Mouse (Mus musculus) inflammation-experienced regulatory T-cells (primary cell): ENCODE measurements around the gene Myo1a. TPM values are rescaled to one million over a fixed set of nuclear protein-coding genes. Genes with fewer than 3 reads are reported as not detected.

ENCODE experiments used
- polyA plus RNA-seq, 2 experiments: library from polyadenylated mRNA; unstranded; fragments of 100-300 nt; shearing (Covaris generic); gene quantifications; one replicate each; pipeline ENCODE4 v1.2.1; 2017

Gene Myo1a
- polyA plus RNA-seq, result under 1 TPM; 0.23 to 0.54 TPM

GRCm38 (mm10) chr10:127704766-127705220 is at the start of gene Myo1a:
Gene Myo1a, plus strand, starts transcription at chr10:127705170.

GRCm38 (mm10) chr10:127666501-127667268 is 38.3 kb upstream of the Myo1a start, which contains the start of gene Nemp1:
Gene Nemp1, plus strand, starts transcription at chr10:127666901.

GRCm38 (mm10) chr10:127668093-127669050 is 36.6 kb upstream of the Myo1a start, which contains the start of gene Nab2:
Gene Nab2, minus strand, starts transcription at chr10:127668568.

GRCm38 (mm10) chr10:127724178-127724577 is 19.2 kb downstream of the Myo1a start, which contains the start of gene Tac2:
Gene Tac2, plus strand, starts transcription at chr10:127724478.

GRCm38 (mm10) chr10:127739083-127739660 is 34.2 kb downstream of the Myo1a start, which contains the start of gene Zbtb39:
Gene Zbtb39, plus strand, starts transcription at chr10:127739538.

GRCm38 (mm10) chr10:127751548-127751947 is 46.6 kb downstream of the Myo1a start, which contains the start of gene Gpr182:
Gene Gpr182, minus strand, starts transcription at chr10:127751732.

GRCm38 (mm10) chr10:127759181-127760110 is 54.5 kb downstream of the Myo1a start, which contains the start of the genes Rdh1 and Rdh16f1:
Gene Rdh1, plus strand, starts transcription at chr10:127759721.
Gene Rdh16f1, plus strand, starts transcription at chr10:127759787.

Other genes with a start within 250 kb of the Myo1a start
- gene Stac3, start 203.5 kb upstream of the Myo1a start, polyA plus RNA-seq, result under 1 TPM in 1 of 2 experiments, not detected in 1; 0.58 TPM
- gene Ndufa4l2, start 190.2 kb upstream of the Myo1a start, polyA plus RNA-seq, result not detected
- 10 to 100 TPM; 78.5 to 85.9 TPM for gene Shmt2, start 182.7 kb upstream of the Myo1a start, polyA plus RNA-seq
- gene Nxph4, start 170.6 kb upstream of the Myo1a start, polyA plus RNA-seq, result under 1 TPM in 1 of 2 experiments, not detected in 1; 0.17 TPM
- 1 to 10 TPM in 1 of 2 experiments, under 1 TPM in 1; 0.36 to 2.3 TPM for gene Lrp1, start 84.0 kb upstream of the Myo1a start, polyA plus RNA-seq
- 100 to 1,000 TPM; 207 to 235 TPM for gene Stat6, start 62.2 kb upstream of the Myo1a start, polyA plus RNA-seq
- 1 to 10 TPM; 7.2 to 9.8 TPM for gene Nemp1, start 38.3 kb upstream of the Myo1a start, polyA plus RNA-seq
- 10 to 100 TPM; 64.6 to 67.1 TPM for gene Nab2, start 36.6 kb upstream of the Myo1a start, polyA plus RNA-seq
- 1 to 10 TPM in 1 of 2 experiments, under 1 TPM in 1; 0.48 to 2.2 TPM for gene Tac2, start 19.3 kb downstream of the Myo1a start, polyA plus RNA-seq
- under 1 TPM; 0.64 to 0.82 TPM for gene Zbtb39, start 34.4 kb downstream of the Myo1a start, polyA plus RNA-seq
- under 1 TPM in 1 of 2 experiments, not detected in 1; 0.11 TPM for gene Gpr182, start 46.6 kb downstream of the Myo1a start, polyA plus RNA-seq
- under 1 TPM; 0.18 to 0.34 TPM for gene Rdh1, start 54.6 kb downstream of the Myo1a start, polyA plus RNA-seq
- gene Rdh16f1, start 54.6 kb downstream of the Myo1a start, polyA plus RNA-seq, result 1 to 10 TPM in 1 of 2 experiments, not detected in 1; 1.1 TPM
- 1 to 10 TPM in 1 of 2 experiments, under 1 TPM in 1; 0.13 to 2.6 TPM for gene Rdh9, start 71.2 kb downstream of the Myo1a start, polyA plus RNA-seq
- gene Rdh16, start 96.0 kb downstream of the Myo1a start, polyA plus RNA-seq, result under 1 TPM; 0.23 to 0.53 TPM
- under 1 TPM in 1 of 2 experiments, not detected in 1; 0.22 TPM for gene Rdh19, start 144.8 kb downstream of the Myo1a start, polyA plus RNA-seq
- not detected for gene Rdh16f2, start 161.3 kb downstream of the Myo1a start, polyA plus RNA-seq
- gene Rdh7, start 183.6 kb downstream of the Myo1a start, polyA plus RNA-seq, result 1 to 10 TPM in 1 of 2 experiments, not detected in 1; 1.1 TPM
- gene Sdr9c7, start 193.3 kb downstream of the Myo1a start, polyA plus RNA-seq, result under 1 TPM in 1 of 2 experiments, not detected in 1; 0.59 TPM